Mouse (Mus musculus) monocyte, adult 2 months (primary cell): ENCODE data around the gene Ccdc42.
A peak's percentile ranks its signal among the peaks of the same experiment; 100 is the strongest.

Experiments
- DNase-seq, 2 experiments: peaks; one replicate each; pipeline ENCODE4 v3.0.0; 2022; ENCODE audit warnings: low spot score in 2 of 2, low read depth in 1 of 2

The Ccdc42 gene

GRCm38 (mm10) chr11:68586721-68587120 lies at the start of gene Ccdc42:
Gene Ccdc42, plus strand, starts transcription at chr11:68587021.
- no peak for DNase-seq

- DNase-seq = no peak
Observed at GRCm38 (mm10) chr11:68539621-68540020, 47.2 kb upstream of the Ccdc42 start.

GRCm38 (mm10) chr11:68544554-68544953 lies 42.3 kb upstream of the Ccdc42 start:
- no peak for DNase-seq

DNA sequence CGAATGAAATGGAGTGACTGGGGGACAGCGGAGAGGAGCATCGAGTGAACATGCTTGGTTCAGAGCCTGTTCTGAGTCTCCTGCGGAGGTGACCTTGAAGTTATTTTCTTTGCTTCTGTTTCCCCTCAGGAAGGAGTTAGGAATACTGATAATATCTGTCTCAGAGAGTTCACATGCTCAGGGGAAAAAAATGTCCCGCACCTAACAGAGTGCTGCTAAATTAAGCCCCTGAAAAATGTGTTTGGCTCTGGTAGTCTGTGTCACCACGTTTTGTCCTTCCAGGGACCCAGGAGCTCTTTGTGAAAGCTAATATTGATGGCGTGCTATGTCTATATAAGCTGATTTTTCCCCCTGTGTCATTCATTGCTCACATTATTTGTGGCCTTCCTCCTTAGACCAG lies 41.6 kb upstream of the Ccdc42 start:
- no peak for DNase-seq

DNA sequence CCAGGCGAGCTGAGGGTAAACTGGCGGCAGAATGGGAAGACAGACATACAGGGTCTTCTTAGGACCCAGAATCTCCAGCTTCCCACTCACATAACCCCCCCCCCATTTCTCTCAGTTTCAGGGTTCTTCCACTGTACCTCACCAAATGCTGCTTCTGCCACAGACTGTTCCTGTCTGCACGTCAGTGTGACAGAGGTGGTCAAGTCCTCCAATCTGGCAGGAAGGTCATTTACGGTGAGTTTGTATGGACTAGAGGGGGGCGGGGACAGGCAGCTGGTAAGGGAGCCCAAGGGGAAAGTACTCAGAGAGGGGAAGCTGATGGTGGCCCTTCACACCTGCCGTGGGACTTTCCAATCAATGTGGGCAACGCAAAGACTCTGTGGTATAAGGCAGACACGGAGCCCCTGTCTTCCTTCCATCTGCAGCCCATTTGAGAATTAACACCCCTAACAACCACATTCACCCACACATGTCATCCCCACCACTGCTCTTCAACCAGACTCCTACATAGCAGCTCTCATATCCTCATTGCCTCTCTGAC lies 41.1 kb upstream of the Ccdc42 start:
- no peak for DNase-seq

GRCm38 (mm10) chr11:68547484-68547883 lies 39.3 kb upstream of the Ccdc42 start:
- no peak for DNase-seq

- no peak for DNase-seq
Observed at GRCm38 (mm10) chr11:68549597-68549996, 37.2 kb upstream of the Ccdc42 start.

DNA sequence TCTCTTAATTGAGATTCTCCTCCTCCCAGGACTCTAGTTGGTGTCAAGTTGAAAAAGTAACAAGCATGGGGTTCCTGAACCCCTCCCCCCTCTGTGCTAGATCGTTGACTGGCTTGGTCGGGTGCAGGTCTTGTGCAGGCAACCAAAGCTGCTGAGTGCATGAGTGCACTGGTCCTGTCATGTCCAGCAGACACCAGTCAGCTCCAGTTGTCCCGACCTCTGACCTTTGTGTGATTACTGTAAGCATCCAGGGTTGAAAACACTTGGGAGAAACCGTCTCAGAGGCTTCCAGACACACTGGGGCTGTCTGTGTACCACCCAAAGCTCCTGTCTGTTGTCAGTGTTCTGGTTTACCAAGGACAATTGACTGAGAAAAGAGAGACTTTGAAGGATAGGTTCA lies 36.5 kb upstream of the Ccdc42 start:
- DNase-seq = no peak

DNA sequence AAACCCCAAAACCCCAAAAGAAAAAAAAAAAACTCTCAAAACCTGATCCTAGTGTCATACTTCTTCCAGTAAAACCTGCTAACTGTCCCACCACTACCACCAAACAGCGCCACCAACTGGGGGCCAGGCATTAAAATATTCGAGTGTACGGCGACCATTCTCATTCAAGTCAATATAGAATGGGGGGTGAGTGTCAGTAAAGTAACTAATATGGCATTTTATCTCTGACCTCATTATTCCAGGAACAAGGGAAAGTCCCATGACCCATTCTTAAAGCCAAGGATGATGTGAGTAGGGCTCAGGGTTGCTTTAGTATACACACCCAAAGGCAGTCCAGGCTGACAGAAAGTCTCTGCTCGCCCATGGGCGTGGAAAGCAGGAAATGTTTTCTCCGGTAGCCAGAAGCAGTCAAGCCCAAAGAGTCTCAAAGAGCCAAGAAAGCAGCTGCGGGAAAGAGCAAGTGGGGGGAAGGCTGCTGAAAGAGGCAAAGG lies 32.8 kb upstream of the Ccdc42 start:
- peak in 1 of 2 experiments; percentile 10 for DNase-seq

- DNase-seq = no peak
Observed at GRCm38 (mm10) chr11:68555918-68556584, 30.8 kb upstream of the Ccdc42 start, which contains the start of gene Mfsd6l. Gene Mfsd6l, plus strand, starts transcription at chr11:68556186.

DNA sequence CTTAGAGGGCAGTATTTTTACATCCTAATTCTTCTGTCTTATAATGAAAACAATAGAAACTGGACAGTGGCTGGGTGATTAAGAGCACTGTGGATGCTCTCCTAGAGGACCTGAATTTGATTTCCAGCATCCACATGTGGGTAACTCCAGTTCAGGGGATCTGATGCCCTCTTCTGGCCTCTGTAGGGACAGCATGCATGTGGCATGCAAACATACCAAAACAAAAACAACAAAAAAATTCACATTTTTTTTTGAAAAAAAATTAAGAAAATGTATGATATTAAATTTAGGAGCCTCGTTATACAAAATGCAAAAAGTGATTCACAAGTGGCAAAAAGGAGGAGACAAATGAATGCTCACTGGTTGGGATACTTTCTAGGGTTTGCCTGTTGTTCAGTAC lies 27.3 kb upstream of the Ccdc42 start:
- DNase-seq = no peak

DNA sequence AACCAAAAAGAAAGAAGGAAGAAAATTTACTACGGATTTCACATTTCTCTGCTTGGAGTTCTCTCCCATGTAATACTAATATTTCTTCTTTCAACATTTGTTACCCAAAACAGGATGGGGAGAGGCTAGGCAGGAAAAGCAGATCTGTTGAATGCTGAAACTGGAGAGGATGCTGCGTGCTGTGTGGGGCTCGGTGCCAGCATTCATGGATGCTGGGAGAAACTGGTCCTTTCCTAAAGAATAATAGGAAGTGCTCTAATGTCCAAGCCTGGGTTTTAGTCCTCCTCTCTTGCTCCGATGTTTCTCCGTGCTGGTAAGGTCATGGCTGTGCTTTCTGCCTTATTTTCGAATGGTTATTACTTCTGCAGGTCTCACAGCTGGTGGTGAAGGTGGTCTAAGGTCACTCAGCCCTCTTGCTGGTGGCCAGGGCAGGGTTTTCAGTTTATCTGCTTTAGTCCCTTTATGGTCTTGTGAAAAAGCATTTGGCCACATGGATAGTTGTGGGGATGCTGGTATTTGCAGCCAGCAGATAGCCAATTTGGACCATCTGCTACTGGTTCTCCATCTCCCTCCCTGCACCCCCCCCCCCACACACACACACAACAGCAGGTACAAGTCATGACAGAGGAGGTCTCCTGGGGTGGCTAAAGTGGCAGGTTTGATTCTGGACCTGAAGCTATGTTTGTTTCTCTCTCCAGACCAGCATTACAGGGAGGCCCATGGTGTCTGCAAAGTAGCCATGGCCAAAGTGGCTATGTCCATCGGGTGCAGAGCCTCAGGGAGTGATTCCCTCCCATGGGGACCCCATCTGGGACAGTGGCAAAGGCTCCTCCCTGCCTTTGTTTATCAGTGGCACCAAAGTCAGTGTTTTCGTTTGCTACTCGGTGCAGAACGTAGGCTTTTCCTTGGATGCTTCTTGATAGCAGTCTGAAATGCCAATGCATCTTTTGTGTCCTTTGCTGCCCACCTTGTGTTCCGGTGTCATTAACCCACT lies 24.6 kb upstream of the Ccdc42 start:
- DNase-seq = no peak

GRCm38 (mm10) chr11:68564356-68565031 lies 22.3 kb upstream of the Ccdc42 start:
- DNase-seq = no peak

DNA sequence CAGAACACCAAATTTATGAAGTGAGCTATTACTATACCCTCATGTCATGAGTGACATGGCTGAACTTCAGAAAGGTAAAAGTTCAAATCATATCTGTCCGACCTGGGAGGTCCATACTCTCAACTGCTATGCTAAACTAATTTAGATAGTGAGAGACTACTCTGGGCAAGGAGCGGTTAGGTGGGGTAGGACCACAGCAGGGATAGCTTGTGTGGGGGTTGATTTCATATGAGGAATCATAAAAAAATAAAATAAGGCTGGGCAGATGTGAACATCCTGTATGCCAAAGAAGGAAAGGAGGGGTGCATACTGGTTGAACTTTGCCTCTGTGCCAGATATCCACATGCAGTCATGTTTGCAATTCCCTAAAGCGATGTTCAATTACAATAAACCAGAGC lies 21.8 kb upstream of the Ccdc42 start:
- DNase-seq = no peak

DNA sequence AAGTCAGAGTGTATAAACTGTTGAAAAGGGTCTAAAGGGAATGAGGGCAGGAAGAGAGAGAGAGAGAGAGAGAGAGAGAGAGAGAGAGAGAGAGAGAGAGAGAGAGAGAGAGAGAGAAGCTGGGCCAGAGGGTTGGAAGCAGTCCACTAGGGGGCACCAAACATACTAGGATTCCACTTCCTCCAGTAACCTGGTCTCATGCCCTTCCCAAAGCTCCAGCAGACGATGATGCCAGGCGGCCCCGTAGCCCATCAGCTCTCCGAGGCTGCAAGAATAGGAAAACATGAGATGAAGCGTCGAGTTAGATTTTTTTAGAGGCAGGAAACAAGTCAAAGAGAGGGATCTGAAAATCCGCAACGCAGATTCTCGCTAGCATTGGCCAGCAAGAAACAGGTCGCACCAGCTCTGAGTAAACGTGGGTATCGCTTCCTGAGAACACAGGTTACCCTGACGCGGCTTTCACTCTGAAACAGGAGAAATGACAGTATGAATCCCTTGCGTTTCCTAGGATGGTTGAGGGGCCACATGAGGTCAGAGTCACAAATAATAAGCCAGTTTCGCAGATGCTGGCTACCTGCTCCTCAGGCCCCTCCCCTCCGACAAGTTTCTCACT lies 20.3 kb upstream of the Ccdc42 start:
- no peak for DNase-seq

DNA sequence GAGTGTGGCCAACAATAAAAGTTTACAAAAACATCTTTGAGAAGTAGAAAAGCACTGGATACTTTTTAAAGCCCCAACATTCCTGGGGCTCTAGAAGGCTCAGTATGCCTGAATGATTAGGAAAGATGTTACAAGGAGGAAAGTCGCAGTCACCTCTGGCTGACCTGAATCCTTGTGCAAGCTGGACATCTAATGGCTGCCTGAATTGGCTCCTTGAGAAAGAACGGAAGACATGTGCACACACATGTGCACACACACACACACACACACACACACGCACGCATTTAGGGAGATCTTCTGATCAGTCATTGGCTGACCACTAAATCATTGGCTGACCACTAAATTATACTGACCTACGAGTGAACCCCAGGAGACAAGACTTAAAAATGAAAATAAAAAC lies 16.0 kb upstream of the Ccdc42 start:
- no peak for DNase-seq

- DNase-seq = no peak
Observed at GRCm38 (mm10) chr11:68577076-68577475, 9.7 kb upstream of the Ccdc42 start.

DNA sequence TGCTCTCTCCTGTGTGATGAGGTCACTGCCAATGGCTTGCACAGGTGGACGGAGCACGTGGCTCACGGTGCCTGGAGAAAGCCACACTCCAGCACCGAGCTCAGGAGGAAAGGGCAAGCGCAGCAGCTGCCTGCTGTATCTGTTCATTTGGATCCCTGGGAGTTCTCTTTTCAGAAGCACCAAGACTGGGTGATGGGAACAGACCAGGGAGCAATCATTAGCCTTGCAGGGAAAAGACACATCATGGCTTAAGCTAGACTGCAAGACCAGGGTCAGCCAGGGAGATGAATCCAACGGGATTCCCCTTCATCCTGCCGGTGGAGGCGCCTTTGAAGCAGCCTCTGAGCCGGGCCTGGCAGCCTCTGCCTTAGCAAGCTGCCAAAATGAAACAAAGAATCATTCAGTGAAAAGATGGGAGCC lies 7.3 kb upstream of the Ccdc42 start:
- DNase-seq = no peak

- no peak for DNase-seq
Observed at GRCm38 (mm10) chr11:68580566-68580965, 6.3 kb upstream of the Ccdc42 start.

DNA sequence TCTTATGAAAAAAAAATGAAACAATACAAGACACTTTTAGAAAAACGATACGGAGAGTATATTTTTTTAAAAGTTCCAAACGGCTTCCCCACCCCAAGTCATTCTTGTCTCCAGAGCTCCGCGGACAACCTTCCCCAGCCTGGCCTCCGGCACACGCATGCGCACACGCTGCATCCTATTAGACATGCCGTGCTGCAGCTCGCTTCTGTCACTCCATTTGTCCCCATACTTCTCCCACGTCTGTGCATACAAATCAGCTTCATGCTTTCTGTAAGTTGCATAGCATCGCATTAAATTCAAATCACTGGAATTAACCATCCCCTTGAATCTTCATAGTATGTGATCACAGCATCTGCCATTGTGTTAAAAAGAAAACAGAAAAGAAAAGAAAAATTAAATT lies 3.6 kb upstream of the Ccdc42 start:
- no peak for DNase-seq
